Mouse (Mus musculus) limb, embryonic 11.5 days (tissue): Measurements from ENCODE around the gene Dapk2. TPM values are rescaled to one million over a fixed set of nuclear protein-coding genes. Genes with fewer than 3 reads are reported as not detected.

Source experiments
- ATAC-seq: fragments of 200-750 bp; cut with Nextera tagmentation; 2 replicates; pipeline ENCODE4 v1.8.0; 2017; ENCODE audit warnings: low read depth; ENCODE audit not compliant: insufficient number of reproducible peaks, low FRiP score, low TSS enrichment
- DNase-seq: peaks from one replicate; pipeline ENCODE4 v3.0.0-alpha.2; 2015; ENCODE audit warnings: low spot score
- H3K27ac ChIP-seq: fragments of 300-500 bp; sonication (generic); replicated peaks from 2 replicates; pipeline ENCODE4 v1.5.1; 2014; ENCODE audit warnings: low read depth, mild to moderate bottlenecking, low read length
- H3K27me3 ChIP-seq: fragments of 300-500 bp; sonication (generic); 2 replicates; pipeline ENCODE4 v1.6.1; 2014; ENCODE audit warnings: mild to moderate bottlenecking, low read length, mixed read lengths; ENCODE audit not compliant: control insufficient read depth, insufficient read depth
- H3K36me3 ChIP-seq: fragments of 300-500 bp; sonication (generic); 2 replicates; pipeline ENCODE4 v1.6.1; 2014; ENCODE audit warnings: mild to moderate bottlenecking, low read length, moderate library complexity, mixed read lengths; ENCODE audit not compliant: control insufficient read depth, insufficient read depth
- H3K4me1 ChIP-seq: fragments of 300-500 bp; sonication (generic); 2 replicates; pipeline ENCODE4 v1.6.1; 2014; ENCODE audit warnings: low read length, mixed read lengths; ENCODE audit not compliant: control insufficient read depth, insufficient read depth
- H3K4me2 ChIP-seq: fragments of 300-500 bp; sonication (generic); 2 replicates; pipeline ENCODE4 v1.6.1; 2014; ENCODE audit warnings: low read depth, mild to moderate bottlenecking, moderate library complexity; ENCODE audit not compliant: severe bottlenecking
- H3K4me3 ChIP-seq: fragments of 300-500 bp; sonication (generic); 2 replicates; pipeline ENCODE4 v1.5.1; 2014; ENCODE audit warnings: low read depth, low read length
- H3K9ac ChIP-seq: fragments of 300-500 bp; sonication (generic); 2 replicates; pipeline ENCODE4 v1.6.1; 2014; ENCODE audit warnings: mild to moderate bottlenecking, low read length
- H3K9me3 ChIP-seq: fragments of 300-500 bp; sonication (generic); 2 replicates; pipeline ENCODE4 v1.6.1; 2016; ENCODE audit warnings: low read length; ENCODE audit not compliant: control insufficient read depth
- WGBS: fragments of 180-500 bp; shearing (Covaris S2); extraction: QIAGEN DNeasy Blood & Tissue Kit; methylation state at CpG from one replicate; pipeline ENCODE4 v1.1.7; 2014; 5-methylcytosine and 5-hydroxymethylcytosine counted together
- polyA plus RNA-seq: library from polyadenylated mRNA; unstranded; fragments of >200 nt; fragmentation: Nextera tagmentation; extraction: Ambion mirVana; gene quantifications from 2 replicates; pipeline ENCODE4 v1.2.1, GENCODE M21; 2014

Dapk2 gene
- polyA plus RNA-seq, 1 experiment from 2014 or later = 4.0 TPM

- DNase-seq (no peak), ATAC-seq (no peak)
- Histone ChIP-seq H3K4me3 (no peak overlapping the region), H3K36me3 (no peaks in the 10 kb centered on the region), H3K27me3 (no peaks in the 10 kb centered on the region), H3K27ac (no peak overlapping the region), H3K9me3 (no peaks in the 10 kb centered on the region), H3K4me1 (no peaks in the 10 kb centered on the region), H3K9ac (no peak overlapping the region), H3K4me2 (no peak overlapping the region)
- WGBS = 68% methylated on average over 6 of the region's 6 CpGs
Observed at GRCm38 (mm10) chr9:66201665-66202064, 43.6 kb downstream of the Dapk2 start.

GRCm38 (mm10) chr9:66202463-66202862 lies 44.4 kb downstream of the Dapk2 start:
- no peak for ATAC-seq
- no peaks in the 10 kb centered on the region for H3K4me1 ChIP-seq

GRCm38 (mm10) chr9:66205702-66206101 lies 47.7 kb downstream of the Dapk2 start:
- 89% methylated on average over 9 of the region's 9 CpGs for WGBS
- no peaks in the 10 kb centered on the region for H3K36me3 ChIP-seq
- no peaks in the 10 kb centered on the region for H3K27me3 ChIP-seq
- no peaks in the 10 kb centered on the region for H3K4me1 ChIP-seq
- ATAC-seq (no peak), DNase-seq (no peak)
- no peak overlapping the region for H3K4me3 ChIP-seq
- no peaks in the 10 kb centered on the region for H3K9me3 ChIP-seq
- H3K4me2 ChIP-seq = no peak overlapping the region
- H3K9ac ChIP-seq = no peak overlapping the region
- no peak overlapping the region for H3K27ac ChIP-seq

More at GRCm38 (mm10) chr9:66202463-66202862, 44.4 kb downstream of the Dapk2 start:
- no peak overlapping the region for H3K9ac ChIP-seq
- WGBS = 80% methylated on average over 7 of the region's 7 CpGs
- no peak overlapping the region for H3K4me3 ChIP-seq
- no peak overlapping the region for H3K4me2 ChIP-seq
- H3K27me3 ChIP-seq = no peaks in the 10 kb centered on the region
- H3K36me3 ChIP-seq = no peaks in the 10 kb centered on the region
- H3K27ac ChIP-seq = no peak overlapping the region
- H3K9me3 ChIP-seq = no peaks in the 10 kb centered on the region
- DNase-seq = no peak

GRCm38 (mm10) chr9:66206825-66207224 lies 48.8 kb downstream of the Dapk2 start:
- no peaks in the 10 kb centered on the region for H3K9me3 ChIP-seq
- no peak overlapping the region for H3K4me3 ChIP-seq
- H3K36me3 ChIP-seq = no peaks in the 10 kb centered on the region
- 52% methylated on average over 5 of the region's 5 CpGs for WGBS
- no peaks in the 10 kb centered on the region for H3K27me3 ChIP-seq
- no peak overlapping the region for H3K9ac ChIP-seq
- DNase-seq (no peak), ATAC-seq (no peak)
- no peaks in the 10 kb centered on the region for H3K4me1 ChIP-seq
- H3K4me2 ChIP-seq = no peak overlapping the region
- H3K27ac ChIP-seq = no peak overlapping the region

GRCm38 (mm10) chr9:66211420-66211819 lies 53.4 kb downstream of the Dapk2 start:
- WGBS = 66% methylated on average over 4 of the region's 4 CpGs
- Histone ChIP-seq H3K36me3 (no peaks in the 10 kb centered on the region), H3K4me1 (0 out of 2 replicates have a peak, but pooled peaks cover 5% of the 10 kb centered on the region), H3K4me2 (no peak overlapping the region), H3K9ac (no peak overlapping the region), H3K4me3 (no peak overlapping the region), H3K9me3 (no peaks in the 10 kb centered on the region), H3K27me3 (no peaks in the 10 kb centered on the region), H3K27ac (no peak overlapping the region)
- ATAC-seq (no peak), DNase-seq (no peak)

GRCm38 (mm10) chr9:66212088-66212487 lies 54.1 kb downstream of the Dapk2 start:
- Histone ChIP-seq H3K9ac (no peak overlapping the region), H3K9me3 (no peaks in the 10 kb centered on the region), H3K36me3 (no peaks in the 10 kb centered on the region), H3K4me2 (no peak overlapping the region), H3K4me1 (0 out of 2 replicates have a peak, but pooled peaks cover 5% of the 10 kb centered on the region), H3K4me3 (no peak overlapping the region), H3K27ac (no peak overlapping the region), H3K27me3 (no peaks in the 10 kb centered on the region)
- ATAC-seq (no peak), DNase-seq (no peak)
- 82% methylated on average over 2 of the region's 2 CpGs for WGBS

- H3K9me3 ChIP-seq = no peaks in the 10 kb centered on the region
- no peak overlapping the region for H3K4me3 ChIP-seq
- no peak overlapping the region for H3K27ac ChIP-seq
- ATAC-seq = no peak
- DNase-seq = no peak
- WGBS = 75% methylated on average over 5 of the region's 5 CpGs
- 0 out of 2 replicates have a peak, but pooled peaks cover 5% of the 10 kb centered on the region for H3K4me1 ChIP-seq
- no peaks in the 10 kb centered on the region for H3K27me3 ChIP-seq
- no peak overlapping the region for H3K4me2 ChIP-seq
- H3K9ac ChIP-seq = no peak overlapping the region
- H3K36me3 ChIP-seq = no peaks in the 10 kb centered on the region
Observed at GRCm38 (mm10) chr9:66212802-66213201, 54.8 kb downstream of the Dapk2 start.

- H3K9ac ChIP-seq = no peak overlapping the region
- 48% methylated on average over 5 of the region's 5 CpGs for WGBS
- no peak overlapping the region for H3K4me3 ChIP-seq
- no peak for ATAC-seq
- 0 out of 2 replicates have a peak, but pooled peaks cover 5% of the 10 kb centered on the region for H3K4me1 ChIP-seq
- no peak overlapping the region for H3K27ac ChIP-seq
- DNase-seq = peak; percentile 40
- H3K4me2 ChIP-seq = no peak overlapping the region
- H3K27me3 ChIP-seq = no peaks in the 10 kb centered on the region
- no peaks in the 10 kb centered on the region for H3K36me3 ChIP-seq
- H3K9me3 ChIP-seq = no peaks in the 10 kb centered on the region
Observed at GRCm38 (mm10) chr9:66213386-66214032, 55.5 kb downstream of the Dapk2 start.

- Histone ChIP-seq H3K4me1 (0 out of 2 replicates have a peak, but pooled peaks cover 5% of the 10 kb centered on the region), H3K9ac (no peak overlapping the region), H3K4me2 (no peak overlapping the region), H3K27ac (no peak overlapping the region), H3K36me3 (no peaks in the 10 kb centered on the region), H3K27me3 (no peaks in the 10 kb centered on the region), H3K4me3 (no peak overlapping the region), H3K9me3 (no peaks in the 10 kb centered on the region)
- ATAC-seq (no peak), DNase-seq (no peak)
Observed at GRCm38 (mm10) chr9:66215551-66215950, 57.5 kb downstream of the Dapk2 start.
